Mouse (Mus musculus): ENCODE results near the gene 4921511C20Rik. TPM values are rescaled to one million over a fixed set of nuclear protein-coding genes. Genes with fewer than 3 reads are reported as not detected.

4921511C20Rik gene
- not detected for polyA plus RNA-seq (2021)

DNA sequence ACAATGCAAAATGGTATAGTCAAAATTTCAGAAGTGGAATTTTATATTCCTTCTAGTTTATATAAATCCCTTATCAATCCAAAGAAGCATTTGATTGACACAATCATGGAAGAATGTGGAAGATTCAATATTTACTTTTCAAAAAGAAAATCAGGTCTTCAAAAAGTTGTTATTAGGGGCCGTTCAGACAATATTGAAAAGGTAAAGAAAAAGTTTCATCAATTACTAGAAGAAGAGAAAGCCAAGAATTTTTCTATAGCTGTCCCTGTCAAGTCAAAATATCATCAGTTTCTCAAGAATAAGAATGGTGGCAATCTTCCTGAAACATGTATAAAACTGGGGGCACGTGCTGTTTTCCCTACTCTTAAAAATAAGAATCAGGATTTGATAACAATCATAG lies at the start of gene 4921511C20Rik:
TSS of gene 4921511C20Rik (plus strand) at position 301 of the 400 bp plus-strand sequence.
- TF ChIP-seq CTCF (IDR thresholded peaks at IDR 0.05), result no peak
- no peak for DNase-seq (ENCODE audit: low read depth, low spot score)
- in situ Hi-C loops (cut with MboI; ENCODE audit: low pct_unique_long_range_greater_than_20kb), result no loop called here
- ATAC-seq, result no peak
- ChIA-PET CTCF (no interaction called here), POLR2A (no interaction called here)
- H3K27me3 ChIP-seq, result peaks cover 3% of the 10 kb centered on the region
